Mouse (Mus musculus) liver, embryonic 13.5 days (tissue): ENCODE data around the gene Agfg1. TPM values are rescaled to one million over a fixed set of nuclear protein-coding genes. Genes with fewer than 3 reads are reported as not detected.
A peak's percentile ranks its signal among the peaks of the same experiment; 100 is the strongest.

Experiments
- microRNA-seq: library from miRNA; unstranded; fragments of <30 nt; microRNA quantifications from one replicate; pipeline ENCODE4, GENCODE M21; 2016
- polyA plus RNA-seq: library from polyadenylated mRNA; unstranded; fragments of >200 nt; fragmentation: Nextera tagmentation; extraction: Ambion mirVana; gene quantifications from 2 replicates; pipeline ENCODE4 v1.2.1, GENCODE M21; 2015

The Agfg1 gene
- polyA plus RNA-seq, 1 experiment from 2014 or later = 47.2 TPM

Small RNA genes lying within 50 kb of the gene (microRNA-seq; reads per million reads assigned to microRNA genes)
- gene Gm22396 = 3.2 reads per million, percentile 5 among the genes with 10 or more reads in this experiment

Other genes with a start within 250 kb of the Agfg1 start
- gene Mff, start 114.6 kb upstream of the Agfg1 start, polyA plus RNA-seq = 198 and 211 TPM in 2 replicates
- 0.25 TPM in 1 of 2 replicates, not detected in the other for gene Tm4sf20, start 71.0 kb upstream of the Agfg1 start, polyA plus RNA-seq
- not detected in 2 replicates for gene Gm47791, start 68.2 kb upstream of the Agfg1 start, polyA plus RNA-seq
- 0.16 and 0.19 TPM in 2 replicates for gene A030005L19Rik, start 73.8 kb downstream of the Agfg1 start, polyA plus RNA-seq
- gene A030014E15Rik, start 85.4 kb downstream of the Agfg1 start, polyA plus RNA-seq = not detected in 2 replicates
- gene Gm6217, start 91.9 kb downstream of the Agfg1 start, polyA plus RNA-seq = not detected in 2 replicates
- gene A030003K21Rik, start 103.9 kb downstream of the Agfg1 start, polyA plus RNA-seq = not detected in 2 replicates
- gene Gm7544, start 116.5 kb downstream of the Agfg1 start, polyA plus RNA-seq = not detected in 2 replicates
- gene Gm47955, start 120.8 kb downstream of the Agfg1 start, polyA plus RNA-seq = not detected in 2 replicates
- gene Gm47959, start 161.1 kb downstream of the Agfg1 start, polyA plus RNA-seq = not detected in 2 replicates
- gene Slc19a3, start 199.0 kb downstream of the Agfg1 start, polyA plus RNA-seq = 0.06 TPM in 1 of 2 replicates, not detected in the other
- gene Krtap28-10, start 203.0 kb downstream of the Agfg1 start, polyA plus RNA-seq = not detected in 2 replicates
- not detected in 2 replicates for gene Gm47969, start 205.4 kb downstream of the Agfg1 start, polyA plus RNA-seq
- not detected in 2 replicates for gene A030005K14Rik, start 219.9 kb downstream of the Agfg1 start, polyA plus RNA-seq
- gene Krtap28-13, start 221.4 kb downstream of the Agfg1 start, polyA plus RNA-seq = not detected in 2 replicates